Mouse (Mus musculus): Measurements from ENCODE around the gene Lrwd1.

- TF ChIP-seq CTCF (IDR thresholded peaks at IDR 0.05; ENCODE audit: low read depth, low read length) (no peak), TAL1 (conservative IDR thresholded peaks at IDR 0.05; ENCODE audit: low read depth, low read length) (no peak), GATA1 (IDR thresholded peaks at IDR 0.05; ENCODE audit: borderline replicate concordance, low read length) (no peak), GATA2 (IDR thresholded peaks at IDR 0.05; ENCODE audit: borderline replicate concordance, low read depth, low read length) (no peak), POLR2AphosphoS5 (IDR thresholded peaks at IDR 0.05; ENCODE audit: insufficient replicate concordance, low read depth, low read length) (no peak)
These were observed 31.4 kb upstream of the Lrwd1 start for GRCm38 (mm10) chr5:136167296-136167695.
